Mouse (Mus musculus) liver, adult 2 months (tissue): ENCODE measurements around the gene Ptpra. TPM values are rescaled to one million over a fixed set of nuclear protein-coding genes. Genes with fewer than 3 reads are reported as not detected.
"Not testable (repeated sequence)": the region's sequence is repeated elsewhere in the genome, so short reads cannot be mapped to it uniquely, and the experiment has no call there.

Source experiments
- DNase-seq: peaks from one replicate; pipeline ENCODE4 v3.0.0-alpha.2; 2011; ENCODE audit warnings: low read depth, low spot score; ENCODE audit errors: extremely low read depth
- H3K27ac ChIP-seq: fragments of 200-500 bp; replicated peaks from 2 replicates; pipeline ENCODE4 v1.5.1; 2012; ENCODE audit warnings: low read depth, mild to moderate bottlenecking, control low read depth, inconsistent platforms, low read length; ENCODE audit not compliant: insufficient read depth
- H3K27me3 ChIP-seq: fragments of 200-500 bp; 2 replicates; pipeline ENCODE4 v1.6.1; 2012; ENCODE audit warnings: mild to moderate bottlenecking, moderate library complexity, low read length, inconsistent platforms; ENCODE audit not compliant: control insufficient read depth, insufficient read depth
- H3K36me3 ChIP-seq: fragments of 200-500 bp; 2 replicates; pipeline ENCODE4 v1.6.1; 2012; ENCODE audit warnings: low read length, inconsistent platforms; ENCODE audit not compliant: control insufficient read depth, insufficient read depth
- H3K4me1 ChIP-seq: fragments of 200-500 bp; 2 replicates; pipeline ENCODE4 v1.6.1; 2011; ENCODE audit warnings: low read length; ENCODE audit not compliant: control insufficient read depth, insufficient read depth
- H3K4me3 ChIP-seq: fragments of 200-500 bp; 2 replicates; pipeline ENCODE4 v1.5.1; 2011; ENCODE audit warnings: low read depth, mild to moderate bottlenecking, control low read depth, low read length, moderate library complexity; ENCODE audit not compliant: insufficient read depth
- H3K79me2 ChIP-seq: fragments of 200-500 bp; 2 replicates; pipeline ENCODE4 v1.6.1; 2012; ENCODE audit warnings: inconsistent platforms, mild to moderate bottlenecking, low read length, moderate library complexity; ENCODE audit not compliant: control insufficient read depth, insufficient read depth
- H3K9ac ChIP-seq: fragments of 200-500 bp; 2 replicates; pipeline ENCODE4 v1.6.1; 2012; ENCODE audit warnings: low read depth, mild to moderate bottlenecking, control low read depth, inconsistent platforms, low read length
- CTCF ChIP-seq: fragments of 200-500 bp; IDR thresholded peaks from 2 replicates; pipeline ENCODE4 v1.5.1; 2011; ENCODE audit warnings: low read depth, low read length, control low read depth
- POLR2A ChIP-seq: fragments of 200-500 bp; IDR thresholded peaks from 2 replicates; pipeline ENCODE4 v1.6.1; 2011; ENCODE audit warnings: low read length, control low read depth; ENCODE audit not compliant: insufficient read depth; ENCODE audit errors: extremely low read depth
- WGBS: fragments of 180-500 bp; shearing (Covaris S2); methylation state at CpG from one replicate; pipeline ENCODE4 v1.1.7; 2018; 5-methylcytosine and 5-hydroxymethylcytosine counted together
- polyA plus RNA-seq: library from polyadenylated mRNA; depleted of rRNA; stranded (reverse); fragments of >200 nt; gene quantifications from 2 replicates; pipeline ENCODE4 v1.2.3, GENCODE M21; 2012
- total RNA-seq: library from RNA; depleted of rRNA; stranded (reverse); fragments of >200 nt; gene quantifications from 2 replicates; pipeline ENCODE4 v1.2.3, GENCODE M21; 2014

The Ptpra gene
- total and polyA plus RNA-seq, 2 experiments = 23.9 to 24.8 TPM

GRCm38 (mm10) chr2:130568921-130569320, 118.8 kb downstream of the Ptpra start:
- Histone ChIP-seq H3K4me1 (peaks cover 7% of the 10 kb centered on the region), H3K36me3 (no peaks in the 10 kb centered on the region; the same call in 1 of the 2 replicates), H3K79me2 (peaks cover 3% of the 10 kb centered on the region; the same call in 1 of the 2 replicates), H3K4me3 (no peak overlapping the region), H3K27me3 (no peaks in the 10 kb centered on the region), H3K27ac (no peak overlapping the region), H3K9ac (no peak overlapping the region)
- TF ChIP-seq CTCF (no peak), POLR2A (no peak)
- 36% methylated on average over 4 of the region's 4 CpGs for WGBS
- peak; percentile 36 for DNase-seq

- Histone ChIP-seq H3K27me3 (no peaks in the 10 kb centered on the region), H3K36me3 (no peaks in the 10 kb centered on the region; the same call in 1 of the 2 replicates), H3K27ac (no peak overlapping the region), H3K79me2 (no peaks in the 10 kb centered on the region), H3K4me3 (no peak overlapping the region), H3K9ac (no peak overlapping the region), H3K4me1 (peaks cover 2% of the 10 kb centered on the region)
- no peak for DNase-seq
- no peak for TF ChIP-seq POLR2A
- TF ChIP-seq CTCF = no peak
Measured at GRCm38 (mm10) chr2:130569926-130570325, 119.8 kb downstream of the Ptpra start.

- Histone ChIP-seq H3K27me3 (peaks cover 5% of the 10 kb centered on the region; the same call in 1 of the 2 replicates), H3K4me1 (peaks cover 6% of the 10 kb centered on the region), H3K4me3 (no peak overlapping the region), H3K9ac (no peak overlapping the region), H3K36me3 (no peaks in the 10 kb centered on the region), H3K27ac (no peak overlapping the region), H3K79me2 (no peaks in the 10 kb centered on the region)
- 92% methylated on average over 5 of the region's 5 CpGs for WGBS
- DNase-seq = no peak
- TF ChIP-seq CTCF (no peak), POLR2A (no peak)
Measured at GRCm38 (mm10) chr2:130574960-130575359, 124.9 kb downstream of the Ptpra start.

GRCm38 (mm10) chr2:130575873-130576272, 125.8 kb downstream of the Ptpra start, which contains the start of gene Oxt:
TSS of gene Oxt (plus strand) at chr2:130576173.
- 0 out of 2 replicates have a peak within 1 kb of the TSS, but pooled peaks have one; percentile 21 for H3K9ac ChIP-seq
- peaks cover 5% of the 10 kb centered on the region; the same call in 1 of the 2 replicates for H3K27me3 ChIP-seq
- no peak for DNase-seq
- H3K27ac ChIP-seq = no peak within 1 kb of the TSS
- H3K36me3 ChIP-seq = no peaks in the 10 kb centered on the region
- TF ChIP-seq POLR2A (no peak), CTCF (no peak)
- no peaks in the 10 kb centered on the region for H3K79me2 ChIP-seq
- 83% methylated on average over 9 of the region's 9 CpGs for WGBS
- H3K4me3 ChIP-seq = peak within 1 kb of the TSS; percentile 33; the same call in 1 of the 2 replicates
- peaks cover 6% of the 10 kb centered on the region for H3K4me1 ChIP-seq

- Histone ChIP-seq H3K9ac (0 out of 2 replicates have a peak overlapping the region, but pooled peaks have one; percentile 21), H3K27me3 (peaks cover 12% of the 10 kb centered on the region), H3K4me3 (peak overlapping the region; percentile 33; the same call in 1 of the 2 replicates)
- 13% methylated on average over 29 of the region's 32 CpGs for WGBS
- not testable (repeated sequence) for DNase-seq, H3K27ac ChIP-seq, H3K4me1 ChIP-seq, H3K79me2 ChIP-seq, H3K36me3 ChIP-seq
Measured at GRCm38 (mm10) chr2:130576564-130576963, 126.5 kb downstream of the Ptpra start.

GRCm38 (mm10) chr2:130577021-130577420, 126.9 kb downstream of the Ptpra start:
- WGBS = 20% methylated on average over 9 of the region's 9 CpGs
- TF ChIP-seq CTCF (no peak), POLR2A (no peak)
- Histone ChIP-seq H3K27me3 (peaks cover 13% of the 10 kb centered on the region), H3K27ac (no peak overlapping the region), H3K36me3 (no peaks in the 10 kb centered on the region), H3K79me2 (no peaks in the 10 kb centered on the region), H3K9ac (no peak overlapping the region), H3K4me1 (peaks cover 6% of the 10 kb centered on the region), H3K4me3 (no peak overlapping the region)
- no peak for DNase-seq
